Mouse (Mus musculus) brain, adult 10 weeks (tissue): ENCODE measurements around the gene Ripk3. TPM values are rescaled to one million over a fixed set of nuclear protein-coding genes. Genes with fewer than 3 reads are reported as not detected.

Experiments
- polyA plus RNA-seq: library from polyadenylated mRNA; stranded (reverse); fragments of 350-450 nt; fragmentation: Illumina TruSeq; extraction: RNeasy Lipid Tissue Mini Kit (QIAGEN cat#74804); gene quantifications from one replicate; pipeline ENCODE4 v1.2.3, GENCODE M21; 2015; ENCODE audit warnings: low read depth, low replicate concordance

The Ripk3 gene
- polyA plus RNA-seq, result 0.25 TPM

GRCm38 (mm10) chr14:55788256-55789050, at the start of gene Ripk3:
TSS of gene Ripk3 (minus strand) at chr14:55788865.

GRCm38 (mm10) chr14:55822991-55823762, 34.5 kb upstream of the Ripk3 start, which contains the start of gene Nfatc4:
TSS of gene Nfatc4 (plus strand) at chr14:55823144.

GRCm38 (mm10) chr14:55783958-55784235, 4.8 kb downstream of the Ripk3 start, which contains the start of gene Adcy4:
TSS of gene Adcy4 (minus strand) at chr14:55784095.

GRCm38 (mm10) chr14:55765696-55766095, 23.0 kb downstream of the Ripk3 start, which contains the start of gene Ltb4r1:
TSS of gene Ltb4r1 (plus strand) at chr14:55765962.

GRCm38 (mm10) chr14:55761163-55761562, 27.5 kb downstream of the Ripk3 start, which contains the start of gene Ltb4r2:
TSS of gene Ltb4r2 (plus strand) at chr14:55761428.

GRCm38 (mm10) chr14:55758363-55758784, 30.3 kb downstream of the Ripk3 start, which contains the start of gene Cideb:
TSS of gene Cideb (minus strand) at chr14:55758458.

GRCm38 (mm10) chr14:55745180-55745860, 43.3 kb downstream of the Ripk3 start, which contains the start of the genes Dhrs1 and Nop9:
TSS of gene Dhrs1 (minus strand) at chr14:55745690.
TSS of gene Nop9 (plus strand) at chr14:55745693.

Other genes starting within 250 kb of the Ripk3 start
- 19.9 TPM for gene Pck2, start 248.6 kb downstream of the Ripk3 start, polyA plus RNA-seq
- gene Dcaf11, start 228.9 kb downstream of the Ripk3 start, polyA plus RNA-seq, result 92.2 TPM
- gene A730061H03Rik, start 228.5 kb downstream of the Ripk3 start, polyA plus RNA-seq, result not detected
- not detected for gene Fitm1, start 213.2 kb downstream of the Ripk3 start, polyA plus RNA-seq
- gene Psme1, start 210.7 kb downstream of the Ripk3 start, polyA plus RNA-seq, result 73.4 TPM
- gene Emc9, start 203.6 kb downstream of the Ripk3 start, polyA plus RNA-seq, result 54.3 TPM
- gene Psme2, start 197.8 kb downstream of the Ripk3 start, polyA plus RNA-seq, result 78.9 TPM
- gene Rnf31, start 197.2 kb downstream of the Ripk3 start, polyA plus RNA-seq, result 18.8 TPM
- gene Irf9, start 185.3 kb downstream of the Ripk3 start, polyA plus RNA-seq, result 14.3 TPM
- 6.2 TPM for gene Rec8, start 170.8 kb downstream of the Ripk3 start, polyA plus RNA-seq
- 62.3 TPM for gene Ipo4, start 152.9 kb downstream of the Ripk3 start, polyA plus RNA-seq
- 1.6 TPM for gene Gm49378, start 151.0 kb downstream of the Ripk3 start, polyA plus RNA-seq
- gene Tm9sf1, start 145.1 kb downstream of the Ripk3 start, polyA plus RNA-seq, result 32.2 TPM
- not detected for gene Tssk4, start 138.7 kb downstream of the Ripk3 start, polyA plus RNA-seq
- gene Mdp1, start 128.4 kb downstream of the Ripk3 start, polyA plus RNA-seq, result 61.1 TPM
- 36.9 TPM for gene Gmpr2, start 116.9 kb downstream of the Ripk3 start, polyA plus RNA-seq
- gene Nedd8, start 116.7 kb downstream of the Ripk3 start, polyA plus RNA-seq, result 255 TPM
- 16.0 TPM for gene Tinf2, start 107.0 kb downstream of the Ripk3 start, polyA plus RNA-seq
- not detected for gene Tgm1, start 74.9 kb downstream of the Ripk3 start, polyA plus RNA-seq
- 47.6 TPM for gene Rabggta, start 66.6 kb downstream of the Ripk3 start, polyA plus RNA-seq
- gene Dhrs1, start 43.2 kb downstream of the Ripk3 start, polyA plus RNA-seq, result 122 TPM
- 6.9 TPM for gene Nop9, start 43.2 kb downstream of the Ripk3 start, polyA plus RNA-seq
- gene Cideb, start 30.4 kb downstream of the Ripk3 start, polyA plus RNA-seq, result 9.8 TPM
- gene Ltb4r2, start 27.4 kb downstream of the Ripk3 start, polyA plus RNA-seq, result 0.12 TPM
- not detected for gene Ltb4r1, start 22.9 kb downstream of the Ripk3 start, polyA plus RNA-seq
- gene Adcy4, start 4.8 kb downstream of the Ripk3 start, polyA plus RNA-seq, result 5.3 TPM
- 2.3 TPM for gene Nfatc4, start 34.3 kb upstream of the Ripk3 start, polyA plus RNA-seq
- gene Nynrin, start 65.1 kb upstream of the Ripk3 start, polyA plus RNA-seq, result 3.9 TPM
- 0.49 TPM for gene Cbln3, start 95.5 kb upstream of the Ripk3 start, polyA plus RNA-seq
- 9.0 TPM for gene Khnyn, start 96.1 kb upstream of the Ripk3 start, polyA plus RNA-seq
- 155 TPM for gene Sdr39u1, start 111.4 kb upstream of the Ripk3 start, polyA plus RNA-seq
- gene Cma1, start 155.8 kb upstream of the Ripk3 start, polyA plus RNA-seq, result not detected
- gene Cma2, start 162.1 kb upstream of the Ripk3 start, polyA plus RNA-seq, result not detected
- not detected for gene Mcpt1, start 229.1 kb upstream of the Ripk3 start, polyA plus RNA-seq
- gene Mcpt9, start 241.6 kb upstream of the Ripk3 start, polyA plus RNA-seq, result not detected